Mouse (Mus musculus) testis, adult 2 months (tissue): Measurements from ENCODE around the gene Bdkrb2.

Source experiments
- CTCF ChIP-seq: fragments of 200-500 bp; IDR thresholded peaks from 2 replicates; pipeline ENCODE4 v1.5.1; 2012; ENCODE audit warnings: low read depth, mild to moderate bottlenecking, inconsistent platforms, low read length, moderate library complexity; ENCODE audit not compliant: control insufficient read depth, insufficient read depth, insufficient replicate concordance
- POLR2A ChIP-seq: fragments of 200-500 bp; IDR thresholded peaks from 2 replicates; pipeline ENCODE4 v1.6.1; 2012; ENCODE audit warnings: low read depth, mild to moderate bottlenecking, inconsistent platforms, low read length, moderate library complexity; ENCODE audit not compliant: control insufficient read depth

DNA sequence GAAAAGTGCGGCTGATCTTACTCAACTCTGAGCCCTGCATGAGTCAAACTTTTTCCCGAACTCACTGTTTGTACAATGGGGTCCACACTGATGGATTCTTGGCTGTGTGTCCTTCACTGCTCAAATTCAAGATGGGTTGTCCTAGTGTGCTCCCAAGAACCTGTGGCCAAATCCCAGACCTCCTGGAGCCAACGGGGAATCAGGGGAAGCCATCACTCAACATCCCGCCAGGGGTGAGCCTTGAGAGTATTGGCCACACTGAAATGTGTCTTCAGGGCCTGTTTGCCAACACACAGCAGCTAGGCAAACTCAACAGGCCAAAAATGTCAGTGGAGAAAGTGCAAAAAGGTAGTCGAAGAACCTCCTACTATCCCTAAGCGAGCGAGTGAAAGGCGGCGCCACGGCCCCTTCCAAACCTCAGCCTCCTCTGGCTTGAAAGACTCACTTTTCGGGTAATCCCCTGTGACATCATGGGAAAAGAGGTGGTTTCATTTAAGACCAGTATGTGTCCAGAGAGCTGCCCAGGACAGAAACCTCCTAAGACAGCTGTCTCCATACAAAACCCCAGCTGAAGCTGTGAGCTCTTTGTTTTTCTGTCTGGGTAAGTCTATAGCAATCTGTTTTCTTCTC lies 39.7 kb downstream of the Bdkrb2 start, which contains the start of gene Bdkrb1:
- TF ChIP-seq POLR2A (no peak), CTCF (no peak)
